Mouse (Mus musculus) heart, adult 2 months (tissue): ENCODE data around the gene Ugt1a10. TPM values are rescaled to one million over a fixed set of nuclear protein-coding genes. Genes with fewer than 3 reads are reported as not detected.

Experiments used
- DNase-seq, 2 experiments: peaks; one replicate each; pipeline ENCODE4 v3.0.0; 2021
- H3K27ac ChIP-seq: fragments of 200-600 bp; 2 replicates; pipeline ENCODE4 v1.8.1; 2022
- H3K27me3 ChIP-seq: fragments of 200-500 bp; 2 replicates; pipeline ENCODE4 v1.6.1; 2012; ENCODE audit warnings: mild to moderate bottlenecking, low read length, inconsistent platforms, mixed read lengths; ENCODE audit not compliant: control insufficient read depth, insufficient read depth
- H3K36me3 ChIP-seq: fragments of 200-500 bp; 2 replicates; pipeline ENCODE4 v1.6.1; 2012; ENCODE audit warnings: low read length, inconsistent platforms; ENCODE audit not compliant: control insufficient read depth, insufficient read depth
- H3K4me1 ChIP-seq: fragments of 200-500 bp; 2 replicates; pipeline ENCODE4 v1.6.1; 2011; ENCODE audit warnings: low read length; ENCODE audit not compliant: control insufficient read depth, insufficient read depth
- H3K4me3 ChIP-seq: fragments of 200-600 bp; 2 replicates; pipeline ENCODE4 v1.8.1; 2022
- H3K79me2 ChIP-seq: fragments of 200-500 bp; replicated peaks from 2 replicates; pipeline ENCODE4 v1.6.1; 2012; ENCODE audit warnings: mild to moderate bottlenecking, inconsistent platforms, low read length, moderate library complexity, mixed read lengths; ENCODE audit not compliant: control insufficient read depth, insufficient read depth
- H3K9ac ChIP-seq: fragments of 200-500 bp; 2 replicates; pipeline ENCODE4 v1.6.1; 2012; ENCODE audit warnings: low read depth, mild to moderate bottlenecking, control low read depth, inconsistent platforms, low read length, mixed read lengths
- CTCF ChIP-seq: fragments of 200-600 bp; IDR thresholded peaks from 2 replicates; pipeline ENCODE4 v1.8.1; 2022; ENCODE audit warnings: antibody characterized with exemption, mild to moderate bottlenecking, moderate library complexity
- EP300 ChIP-seq: fragments of 200-500 bp; IDR thresholded peaks from 2 replicates; pipeline ENCODE4 v1.6.1; 2011; ENCODE audit warnings: low read depth, low read length, control low read depth; ENCODE audit not compliant: insufficient read depth
- POLR2A ChIP-seq: fragments of 200-500 bp; IDR thresholded peaks from 2 replicates; pipeline ENCODE4 v1.6.1; 2011; ENCODE audit warnings: mild to moderate bottlenecking, low read depth, low read length, control low read depth; ENCODE audit not compliant: insufficient read depth
- WGBS: fragments of 180-500 bp; shearing (Covaris S2); methylation state at CpG from one replicate; pipeline ENCODE4 v1.1.7; 2018; 5-methylcytosine and 5-hydroxymethylcytosine counted together
- intact Hi-C: fragments of 180-260 bp; cut with DNase I; formaldehyde crosslinking; loops from one replicate; pipeline ENCODE4 v1.15.1; 2025
- polyA plus RNA-seq: library from polyadenylated mRNA; depleted of rRNA; stranded (reverse); fragments of >200 nt; gene quantifications from 2 replicates; pipeline ENCODE4 v1.2.3, GENCODE M21; 2012
- total RNA-seq, 2 experiments: library from RNA; stranded (reverse); gene quantifications; 2 replicates each; pipeline ENCODE4 v1.2.3; 2021

The Ugt1a10 gene
- total and polyA plus RNA-seq, 3 experiments = not detected

DNA sequence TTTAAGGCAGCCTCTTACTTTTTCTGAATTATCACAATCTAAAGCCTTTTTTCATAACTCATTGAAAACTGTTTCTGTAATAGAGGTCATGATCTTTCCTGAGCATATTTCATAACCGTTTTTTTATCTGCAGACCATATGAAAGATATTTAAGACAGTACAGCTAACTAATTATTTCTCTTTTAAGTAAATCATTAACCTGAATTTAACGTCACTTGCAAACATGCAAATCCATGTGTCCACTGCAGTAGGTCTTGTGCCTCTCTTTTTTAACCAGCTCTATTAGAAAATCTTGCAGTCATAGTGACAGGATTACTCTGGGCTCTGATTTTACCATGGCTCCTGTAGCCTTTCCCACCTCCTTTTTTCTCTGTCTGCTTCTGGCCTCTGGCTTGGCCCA lies 15.3 kb downstream of the Ugt1a10 start, which contains the start of gene Ugt1a9:
Gene Ugt1a9 (plus strand): TSS at position 306 of the 400 bp plus-strand sequence.
- Histone ChIP-seq H3K4me1 (no peaks in the 10 kb centered on the region), H3K36me3 (no peaks in the 10 kb centered on the region), H3K9ac (no peak within 1 kb of the TSS), H3K4me3 (no peak within 1 kb of the TSS), H3K79me2 (no peaks in the 10 kb centered on the region), H3K27me3 (no peaks in the 10 kb centered on the region), H3K27ac (no peak within 1 kb of the TSS)
- no peak for DNase-seq
- 69% methylated on average over 2 of the region's 2 CpGs for WGBS
- intact Hi-C loops = no loop called here
- TF ChIP-seq EP300 (no peak), CTCF (no peak), POLR2A (no peak)

- no peak overlapping the region for H3K27ac ChIP-seq
- no peaks in the 10 kb centered on the region for H3K4me1 ChIP-seq
- 71% methylated on average over 4 of the region's 4 CpGs for WGBS
- intact Hi-C loops = no loop called here
- DNase-seq = no peak
- H3K36me3 ChIP-seq = no peaks in the 10 kb centered on the region
- H3K4me3 ChIP-seq = no peak overlapping the region
- no peak overlapping the region for H3K9ac ChIP-seq
- TF ChIP-seq EP300 (no peak), CTCF (no peak), POLR2A (no peak)
- no peaks in the 10 kb centered on the region for H3K79me2 ChIP-seq
- H3K27me3 ChIP-seq = no peaks in the 10 kb centered on the region
These were observed 15.7 kb downstream of the Ugt1a10 start for GRCm38 (mm10) chr1:88070902-88071301.

DNA sequence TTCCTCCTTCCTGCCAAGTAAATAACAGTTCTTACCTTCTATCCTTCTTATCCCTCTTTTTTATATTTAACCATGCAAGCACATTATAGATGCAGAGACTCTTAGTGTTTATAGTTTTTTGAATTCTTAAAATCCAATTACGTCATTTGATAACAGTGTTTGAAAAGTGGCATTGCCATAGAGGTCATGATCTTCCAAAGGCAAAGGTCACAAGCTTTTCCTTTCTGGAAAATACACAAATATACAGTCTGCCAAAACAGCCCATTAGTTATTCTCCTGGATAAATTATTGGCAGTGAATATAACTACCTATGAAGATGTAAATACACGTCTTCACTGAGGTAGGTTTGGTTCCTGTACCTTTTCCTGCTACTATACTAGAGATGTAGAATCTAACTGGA lies 19.3 kb downstream of the Ugt1a10 start:
- no peaks in the 10 kb centered on the region for H3K79me2 ChIP-seq
- DNase-seq = no peak
- no peaks in the 10 kb centered on the region for H3K4me1 ChIP-seq
- H3K27ac ChIP-seq = no peak overlapping the region
- no peak overlapping the region for H3K4me3 ChIP-seq
- no peak for TF ChIP-seq EP300
- no peak for TF ChIP-seq POLR2A
- no peak for TF ChIP-seq CTCF
- 78% methylated on average over 2 of the region's 2 CpGs for WGBS
- no peaks in the 10 kb centered on the region for H3K27me3 ChIP-seq
- H3K9ac ChIP-seq = no peak overlapping the region
- intact Hi-C loops = no loop called here
- no peaks in the 10 kb centered on the region for H3K36me3 ChIP-seq

- no peaks in the 10 kb centered on the region for H3K36me3 ChIP-seq
- WGBS = 85% methylated on average over 1 of the region's 1 CpGs
- H3K4me1 ChIP-seq = no peaks in the 10 kb centered on the region
- no peak overlapping the region for H3K9ac ChIP-seq
- no peak overlapping the region for H3K4me3 ChIP-seq
- no peaks in the 10 kb centered on the region for H3K27me3 ChIP-seq
- TF ChIP-seq CTCF (no peak), EP300 (no peak), POLR2A (no peak)
- DNase-seq = no peak
- no peak overlapping the region for H3K27ac ChIP-seq
- no peaks in the 10 kb centered on the region for H3K79me2 ChIP-seq
- intact Hi-C loops = no loop called here
These were observed 21.9 kb downstream of the Ugt1a10 start for GRCm38 (mm10) chr1:88077128-88077527.

- no peaks in the 10 kb centered on the region for H3K4me1 ChIP-seq
- no peak for DNase-seq
- H3K79me2 ChIP-seq = no peaks in the 10 kb centered on the region
- H3K36me3 ChIP-seq = no peaks in the 10 kb centered on the region
- intact Hi-C loops = no loop called here
- TF ChIP-seq CTCF = no peak
- no peak for TF ChIP-seq POLR2A
- TF ChIP-seq EP300 = no peak
- WGBS = 76% methylated on average over 1 of the region's 1 CpGs
- H3K27me3 ChIP-seq = no peaks in the 10 kb centered on the region
- no peak overlapping the region for H3K27ac ChIP-seq
- no peak overlapping the region for H3K9ac ChIP-seq
- H3K4me3 ChIP-seq = no peak overlapping the region
These were observed 26.5 kb downstream of the Ugt1a10 start for GRCm38 (mm10) chr1:88081670-88082069.

DNA sequence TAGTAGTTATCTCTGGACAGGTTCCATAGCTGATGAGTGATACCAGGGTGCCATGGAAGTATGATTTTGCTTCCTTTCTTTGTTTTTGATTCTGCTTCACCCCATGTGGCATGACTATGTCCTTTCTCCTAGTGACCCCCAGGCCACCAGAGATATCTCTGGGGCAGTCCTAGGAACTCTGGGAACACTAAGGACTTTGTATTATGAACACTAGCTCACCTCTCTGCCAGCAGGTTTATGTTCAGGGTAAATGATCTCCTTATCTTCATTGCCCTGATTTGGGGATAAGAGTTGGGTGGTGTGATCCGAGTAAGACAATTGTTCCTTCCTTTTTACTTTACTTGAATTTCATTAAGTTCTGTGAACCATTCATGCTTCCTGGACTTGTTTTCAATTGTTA lies 30.9 kb downstream of the Ugt1a10 start:
- WGBS = 44% methylated on average over 1 of the region's 1 CpGs

More for the DNA sequence above, 30.9 kb downstream of the Ugt1a10 start:
- Histone ChIP-seq H3K27ac (no peak overlapping the region), H3K4me1 (no peaks in the 10 kb centered on the region), H3K36me3 (no peaks in the 10 kb centered on the region), H3K4me3 (no peak overlapping the region), H3K79me2 (no peaks in the 10 kb centered on the region), H3K27me3 (no peaks in the 10 kb centered on the region), H3K9ac (no peak overlapping the region)
- no peak for DNase-seq
- no peak for TF ChIP-seq CTCF
- TF ChIP-seq EP300 = no peak
- no peak for TF ChIP-seq POLR2A
- intact Hi-C loops = no loop called here
